Mouse (Mus musculus) adipocyte (in vitro differentiated cells): ENCODE measurements around the gene Abhd17a.
A peak's percentile ranks its signal among the peaks of the same experiment; 100 is the strongest.
"Not testable (repeated sequence)": the region's sequence is repeated elsewhere in the genome, so short reads cannot be mapped to it uniquely, and the experiment has no call there.

Experiments used
- DNase-seq: peaks from one replicate; pipeline ENCODE4 v3.0.0-alpha.2; 2016; ENCODE audit warnings: low spot score

Gene Abhd17a

GRCm38 (mm10) chr10:80608435-80608834 lies 18.3 kb upstream of the Abhd17a start:
- DNase-seq, result no peak

GRCm38 (mm10) chr10:80606737-80607350 lies 16.7 kb upstream of the Abhd17a start:
- DNase-seq, result no peak

GRCm38 (mm10) chr10:80606306-80606705 lies 16.2 kb upstream of the Abhd17a start:
- no peak for DNase-seq

GRCm38 (mm10) chr10:80605721-80606120 lies 15.6 kb upstream of the Abhd17a start, which contains the start of gene Gm49322:
Gene Gm49322 (plus strand): TSS chr10:80606021.
- not testable (repeated sequence) for DNase-seq

GRCm38 (mm10) chr10:80604988-80605387 lies 14.8 kb upstream of the Abhd17a start:
- DNase-seq, result no peak

- no peak for DNase-seq
Observed at GRCm38 (mm10) chr10:80604001-80604509, 13.9 kb upstream of the Abhd17a start.

GRCm38 (mm10) chr10:80603364-80603763 lies 13.2 kb upstream of the Abhd17a start:
- no peak for DNase-seq

GRCm38 (mm10) chr10:80602698-80603325 lies 12.7 kb upstream of the Abhd17a start, which contains the start of the genes Scamp4 and Adat3:
Gene Scamp4 (plus strand): TSS chr10:80602872.
Gene Adat3 (plus strand): TSS chr10:80602880.
- peak; percentile 92 for DNase-seq

GRCm38 (mm10) chr10:80596318-80596717 lies 6.2 kb upstream of the Abhd17a start:
- DNase-seq, result no peak

GRCm38 (mm10) chr10:80589127-80589878 lies 838 bp downstream of the Abhd17a start:
- DNase-seq, result peak; percentile 30

GRCm38 (mm10) chr10:80587305-80587657 lies 2.9 kb downstream of the Abhd17a start:
- no peak for DNase-seq

GRCm38 (mm10) chr10:80586407-80587304 lies 3.5 kb downstream of the Abhd17a start:
- no peak for DNase-seq

- no peak for DNase-seq
Observed at GRCm38 (mm10) chr10:80585581-80585980, 4.6 kb downstream of the Abhd17a start.

GRCm38 (mm10) chr10:80584642-80585552 lies 5.2 kb downstream of the Abhd17a start:
- no peak for DNase-seq

GRCm38 (mm10) chr10:80584045-80584488 lies 6.1 kb downstream of the Abhd17a start:
- no peak for DNase-seq

- no peak for DNase-seq
Observed at GRCm38 (mm10) chr10:80583047-80583446, 7.1 kb downstream of the Abhd17a start.

- peak; percentile 77 for DNase-seq
Observed at GRCm38 (mm10) chr10:80578911-80579310, 11.2 kb downstream of the Abhd17a start.

GRCm38 (mm10) chr10:80578131-80578750 lies 11.9 kb downstream of the Abhd17a start:
- peak; percentile 83 for DNase-seq

GRCm38 (mm10) chr10:80577195-80578130 lies 12.7 kb downstream of the Abhd17a start, which contains the start of gene Klf16:
Gene Klf16 (minus strand): TSS chr10:80577321.
- DNase-seq, result peak; percentile 96
